Mouse (Mus musculus) kidney, adult 10 weeks (tissue): ENCODE data around the gene Ddt. TPM values are rescaled to one million over a fixed set of nuclear protein-coding genes. Genes with fewer than 3 reads are reported as not detected.

Experiments
- polyA plus RNA-seq: library from polyadenylated mRNA; stranded (reverse); fragments of 350-450 nt; fragmentation: Illumina TruSeq; extraction: RNeasy Lipid Tissue Mini Kit (QIAGEN cat#74804); gene quantifications from one replicate; pipeline ENCODE4 v1.2.3, GENCODE M21; 2014; ENCODE audit warnings: low read depth, low replicate concordance

Gene Ddt
- 13.3 TPM for polyA plus RNA-seq

GRCm38 (mm10) chr10:75772795-75773664 lies at the start of gene Ddt:
Gene Ddt (minus strand): TSS chr10:75773414.

GRCm38 (mm10) chr10:75822443-75822842 lies 49.2 kb upstream of the Ddt start, which contains the start of gene Gstt4:
Gene Gstt4 (minus strand): TSS chr10:75822543.

GRCm38 (mm10) chr10:75798176-75798696 lies 25.0 kb upstream of the Ddt start, which contains the start of gene Gstt1:
Gene Gstt1 (minus strand): TSS chr10:75798584.

GRCm38 (mm10) chr10:75780769-75781578 lies 7.8 kb upstream of the Ddt start, which contains the start of the genes Gm20441 and Gstt3:
Gene Gm20441 (minus strand): TSS chr10:75780954.
Gene Gstt3 (minus strand): TSS chr10:75781414.

GRCm38 (mm10) chr10:75763682-75764518 lies 9.3 kb downstream of the Ddt start, which contains the start of gene Cabin1:
Gene Cabin1 (minus strand): TSS chr10:75764341.

Other genes starting within 250 kb of the Ddt start
- gene Lrrc75b, start 213.1 kb downstream of the Ddt start, polyA plus RNA-seq: 2.0 TPM
- 20.9 TPM for gene Ggt1, start 211.8 kb downstream of the Ddt start, polyA plus RNA-seq
- gene Ggt5, start 184.1 kb downstream of the Ddt start, polyA plus RNA-seq: 0.77 TPM
- gene Susd2, start 129.4 kb downstream of the Ddt start, polyA plus RNA-seq: 16.4 TPM
- 5.2 TPM for gene Cabin1, start 9.1 kb downstream of the Ddt start, polyA plus RNA-seq
- gene Gm20441, start 7.5 kb upstream of the Ddt start, polyA plus RNA-seq: not detected
- gene Gstt3, start 8.0 kb upstream of the Ddt start, polyA plus RNA-seq: 38.1 TPM
- 18.6 TPM for gene Gstt1, start 25.2 kb upstream of the Ddt start, polyA plus RNA-seq
- gene Gstt4, start 49.1 kb upstream of the Ddt start, polyA plus RNA-seq: not detected
- gene Gstt2, start 64.0 kb upstream of the Ddt start, polyA plus RNA-seq: 16.4 TPM
- 1.9 TPM for gene Mif, start 86.8 kb upstream of the Ddt start, polyA plus RNA-seq
- not detected for gene Derl3, start 120.0 kb upstream of the Ddt start, polyA plus RNA-seq
- gene Smarcb1, start 148.2 kb upstream of the Ddt start, polyA plus RNA-seq: 10.3 TPM
- gene Chchd10, start 159.7 kb upstream of the Ddt start, polyA plus RNA-seq: 55.2 TPM
- 1.3 TPM for gene Mmp11, start 163.1 kb upstream of the Ddt start, polyA plus RNA-seq
- gene Gm867, start 167.3 kb upstream of the Ddt start, polyA plus RNA-seq: 0.36 TPM
- gene Vpreb3, start 169.6 kb upstream of the Ddt start, polyA plus RNA-seq: not detected
- gene Gm5134, start 181.1 kb upstream of the Ddt start, polyA plus RNA-seq: not detected